Mouse (Mus musculus) small intestine, adult 2 months (tissue): ENCODE measurements at regions not wholly inside any gene's neighbourhood (a gene's known extent, or its start where the extent isn't known, plus 50 kb on each side); places are given as distances from the start of the nearest gene placed in this dataset.
"Not testable (repeated sequence)": the region's sequence is repeated elsewhere in the genome, so short reads cannot be mapped to it uniquely, and the experiment has no call there.

Source experiments
- H3K27ac ChIP-seq: fragments of 200-500 bp; 2 replicates; pipeline ENCODE4 v1.5.1; 2012; ENCODE audit warnings: low read depth, low read length, control low read depth, inconsistent platforms; ENCODE audit not compliant: insufficient read depth
- H3K27me3 ChIP-seq: fragments of 200-500 bp; 2 replicates; pipeline ENCODE4 v1.6.1; 2012; ENCODE audit warnings: mild to moderate bottlenecking, moderate library complexity, low read length, inconsistent platforms; ENCODE audit not compliant: control insufficient read depth, insufficient read depth
- H3K36me3 ChIP-seq: fragments of 200-500 bp; 2 replicates; pipeline ENCODE4 v1.6.1; 2012; ENCODE audit warnings: mild to moderate bottlenecking, low read length, control low read depth, inconsistent platforms; ENCODE audit not compliant: control insufficient read depth, insufficient read depth
- H3K4me1 ChIP-seq: fragments of 200-500 bp; 2 replicates; pipeline ENCODE4 v1.6.1; 2012; ENCODE audit warnings: low read length, inconsistent platforms, mixed read lengths; ENCODE audit not compliant: control insufficient read depth, insufficient read depth, insufficient read length
- H3K4me3 ChIP-seq: fragments of 200-500 bp; 2 replicates; pipeline ENCODE4 v1.5.1; 2012; ENCODE audit warnings: low read depth, mild to moderate bottlenecking, control low read depth, inconsistent platforms, low read length, moderate library complexity
- WGBS: fragments of 180-500 bp; shearing (Covaris S2); methylation state at CpG from one replicate; pipeline ENCODE4 v1.1.7; 2018; 5-methylcytosine and 5-hydroxymethylcytosine counted together

- H3K27me3 ChIP-seq, H3K36me3 ChIP-seq, H3K4me1 ChIP-seq, H3K27ac ChIP-seq: not testable (repeated sequence)
- 0 out of 2 replicates have a peak overlapping the region, but pooled peaks have one; percentile 28 for H3K4me3 ChIP-seq
- WGBS, result 5% methylated on average over 46 of the region's 49 CpGs
Measured at GRCm38 (mm10) chr4:145774241-145774761, 94.3 kb upstream of the Zfp986 start.

GRCm38 (mm10) chr4:145774884-145775283 is 93.7 kb upstream of the Zfp986 start:
- H3K27me3 ChIP-seq, H3K27ac ChIP-seq, H3K4me3 ChIP-seq, H3K36me3 ChIP-seq, H3K4me1 ChIP-seq: not testable (repeated sequence)
- 30% methylated on average over 3 of the region's 6 CpGs for WGBS

- not testable (repeated sequence) for H3K4me3 ChIP-seq, H3K27me3 ChIP-seq, H3K27ac ChIP-seq, H3K4me1 ChIP-seq, H3K36me3 ChIP-seq
Measured at GRCm38 (mm10) chr4:145776531-145776930, 92.1 kb upstream of the Zfp986 start.

GRCm38 (mm10) chr4:145781281-145781896 is 87.2 kb upstream of the Zfp986 start:
- not testable (repeated sequence) for H3K4me1 ChIP-seq

GRCm38 (mm10) chr4:145814674-145815073 is 53.9 kb upstream of the Zfp986 start:
- not testable (repeated sequence) for H3K36me3 ChIP-seq, H3K27me3 ChIP-seq, H3K4me3 ChIP-seq, H3K4me1 ChIP-seq, H3K27ac ChIP-seq
- WGBS, result no CpG with 5 or more reads among the region's 4 CpGs

More at GRCm38 (mm10) chr4:145781281-145781896, 87.2 kb upstream of the Zfp986 start:
- H3K4me3 ChIP-seq, H3K27ac ChIP-seq, H3K27me3 ChIP-seq, H3K36me3 ChIP-seq: not testable (repeated sequence)
- no CpG with 5 or more reads among the region's 14 CpGs for WGBS
